Mouse (Mus musculus): ENCODE results near the gene Tex13b. TPM values are rescaled to one million over a fixed set of nuclear protein-coding genes. Genes with fewer than 3 reads are reported as not detected.

Gene Tex13b
- total RNA-seq (2023) = not detected

GRCm38 (mm10) chrX:140813312-140814006, at the start of gene Tex13b:
Tex13b (minus strand) TSS chrX:140813433.

Other genes with a start within 250 kb of the Tex13b start
- 100 to 1,000 TPM; 318 to 390 TPM for gene Tsc22d3, start 212.8 kb downstream of the Tex13b start, total RNA-seq (2023)
- not detected for gene Mid2, start 148.8 kb downstream of the Tex13b start, total RNA-seq (2023)
- gene Vsig1, start 94.2 kb upstream of the Tex13b start, total RNA-seq (2023) = not detected
- 10 to 100 TPM; 15.4 to 17.2 TPM for gene Psmd10, start 143.3 kb upstream of the Tex13b start, total RNA-seq (2023)
- gene Atg4a, start 143.5 kb upstream of the Tex13b start, total RNA-seq (2023) = 10 to 100 TPM; 14.4 to 20.3 TPM